Mouse (Mus musculus) urinary bladder, adult 18-20 months (tissue): Measurements from ENCODE around the gene Camsap2.

Experiments used
- DNase-seq, 2 experiments: peaks; one replicate each; pipeline ENCODE4 v3.0.0; 2022; ENCODE audit warnings: low spot score in 2 of 2, mixed read lengths in 2 of 2

Camsap2 gene

DNA sequence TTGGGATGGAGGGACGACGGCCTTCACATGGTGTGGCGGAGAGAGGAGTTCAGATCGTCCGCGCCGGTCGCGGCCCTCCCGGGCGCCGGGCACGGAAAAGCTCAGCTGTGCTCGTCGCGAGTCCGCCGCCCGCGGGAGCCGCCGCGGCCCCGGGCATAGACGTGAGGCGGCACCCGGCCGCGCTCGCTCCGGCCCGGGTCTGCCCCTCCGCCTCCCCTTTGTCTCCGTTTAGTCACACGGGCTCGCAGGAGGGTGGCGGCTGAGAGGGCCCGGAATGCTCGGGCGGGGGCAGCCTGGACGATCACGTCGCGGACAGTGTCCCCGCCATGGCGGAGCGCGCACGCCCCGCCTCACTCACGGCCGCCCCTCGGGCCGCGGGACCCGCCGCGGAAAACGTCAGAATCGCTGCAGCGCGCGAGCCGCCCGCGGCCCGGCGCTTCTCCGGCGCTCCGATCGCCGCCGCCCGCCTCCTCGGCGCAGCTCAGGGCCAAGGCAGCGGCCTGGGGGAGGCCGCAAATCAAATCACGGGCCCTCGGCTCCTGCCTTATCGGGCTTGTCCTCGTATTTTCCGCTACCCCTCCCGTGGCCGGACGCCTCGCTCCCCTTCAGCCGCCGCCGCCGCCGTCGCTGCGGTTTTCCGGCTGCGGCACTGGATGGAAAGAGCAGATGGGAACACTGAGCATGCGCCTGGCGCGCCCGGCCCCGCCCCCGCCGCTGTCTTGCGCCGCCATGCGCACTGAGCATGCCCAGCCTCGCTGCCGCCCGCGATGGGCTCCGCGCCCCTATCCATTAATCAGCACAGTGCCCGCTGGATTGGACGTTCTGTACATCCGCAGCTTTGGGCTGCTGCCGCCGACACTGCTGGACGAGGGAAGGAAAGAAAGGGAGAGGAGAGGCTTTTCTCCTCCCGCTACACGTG, at the start of gene Camsap2:
Camsap2 (minus strand) TSS at position 651 of the 919 bp plus-strand sequence.
- peak; percentile 92 to 95 for DNase-seq

DNA sequence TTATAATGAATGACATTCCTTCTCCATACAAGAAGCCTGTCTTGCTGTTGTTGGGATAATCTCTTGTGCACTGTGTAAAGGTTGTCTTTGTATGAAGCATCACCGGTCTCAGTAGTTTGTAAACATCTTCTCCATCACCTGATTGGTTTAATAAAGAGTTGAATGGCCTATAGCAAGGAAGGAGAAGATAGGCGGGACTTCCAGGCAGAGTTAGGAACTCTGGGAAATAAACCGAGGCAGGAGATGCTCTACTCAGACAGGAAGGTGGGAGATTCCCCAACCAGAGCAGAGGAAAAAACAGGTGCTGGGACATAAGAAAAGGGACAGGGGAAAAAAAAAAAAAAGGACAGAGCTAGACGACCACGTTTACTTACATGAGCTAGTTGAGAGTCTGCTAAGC, 49.2 kb upstream of the Camsap2 start:
- DNase-seq: no peak

DNA sequence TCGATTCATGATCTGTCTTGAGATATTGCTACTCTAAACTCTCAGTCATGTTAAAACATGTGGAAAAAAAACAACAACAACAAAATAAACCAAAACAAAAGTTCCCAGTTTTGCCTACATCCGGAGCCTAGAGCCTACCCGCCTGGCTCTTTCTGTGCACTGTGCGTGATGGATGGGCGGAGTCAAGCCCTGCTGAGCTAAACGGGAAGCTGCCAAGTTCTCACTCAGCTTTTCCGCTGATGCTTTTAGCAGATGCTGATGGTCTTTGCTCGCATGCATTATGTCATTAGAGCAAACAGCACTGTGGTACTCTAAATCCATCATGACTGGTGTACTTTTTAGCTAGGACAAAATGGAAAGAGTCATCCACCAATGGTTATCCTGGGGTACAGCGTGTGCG, 48.6 kb upstream of the Camsap2 start:
- no peak for DNase-seq

DNA sequence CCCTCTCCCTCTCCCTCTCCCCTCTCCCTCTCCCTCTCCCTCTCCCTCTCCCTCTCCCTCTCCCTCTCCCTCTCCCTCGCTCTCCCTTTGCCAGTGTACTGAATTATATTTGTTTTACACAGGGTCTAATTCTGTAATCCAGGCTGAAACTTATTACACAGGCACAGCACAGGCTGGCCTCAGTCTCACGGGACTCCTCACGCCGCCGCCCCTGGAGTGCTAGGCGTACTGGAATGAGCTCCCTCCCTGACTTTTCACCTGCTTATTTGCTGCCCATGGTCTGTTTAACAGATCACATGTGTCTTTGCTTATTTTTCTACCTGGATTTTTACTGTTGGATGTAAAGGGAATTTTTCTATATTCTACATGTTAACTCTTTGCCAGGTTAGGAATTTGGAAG, 41.0 kb upstream of the Camsap2 start:
- DNase-seq: no peak

DNA sequence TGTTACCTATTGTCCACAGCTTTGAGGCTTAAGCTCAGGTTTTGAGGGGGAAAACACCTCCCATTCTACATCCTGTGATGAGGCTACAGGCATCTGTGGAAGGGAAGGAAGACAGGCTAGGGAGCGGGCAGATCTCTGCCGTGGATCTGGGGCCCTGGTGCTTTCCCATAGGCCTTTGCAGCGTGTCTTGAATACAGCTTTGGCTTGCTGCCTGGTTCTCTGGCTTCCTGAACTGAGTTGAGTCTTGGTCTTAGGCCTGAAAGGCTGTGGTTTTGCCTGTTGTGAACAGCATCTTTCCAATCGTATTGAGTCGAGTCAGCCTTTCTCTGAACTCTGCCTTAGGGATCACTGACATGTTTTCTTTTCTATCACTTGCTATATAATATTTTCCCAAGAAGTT, 35.7 kb upstream of the Camsap2 start:
- DNase-seq: no peak

DNA sequence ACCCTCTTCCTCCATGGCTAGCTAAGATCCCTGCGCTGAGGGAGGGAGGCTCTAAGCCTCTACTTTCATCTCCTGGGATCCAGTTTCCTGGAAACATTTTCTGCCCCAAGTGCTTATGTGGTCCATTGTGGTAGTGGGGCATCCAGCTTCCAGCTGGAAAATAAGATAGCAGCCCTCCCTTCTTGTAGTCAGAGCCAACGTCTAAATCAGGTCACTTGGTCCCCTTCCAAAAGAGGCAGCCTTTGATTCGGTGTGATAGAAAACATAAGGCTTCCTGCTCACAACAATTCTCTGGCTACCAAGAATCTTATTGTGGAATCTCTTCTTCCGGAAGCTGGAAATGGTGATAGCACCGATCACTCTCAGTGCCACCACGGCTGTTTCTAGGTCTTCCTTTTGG, 35.3 kb upstream of the Camsap2 start:
- no peak for DNase-seq

DNA sequence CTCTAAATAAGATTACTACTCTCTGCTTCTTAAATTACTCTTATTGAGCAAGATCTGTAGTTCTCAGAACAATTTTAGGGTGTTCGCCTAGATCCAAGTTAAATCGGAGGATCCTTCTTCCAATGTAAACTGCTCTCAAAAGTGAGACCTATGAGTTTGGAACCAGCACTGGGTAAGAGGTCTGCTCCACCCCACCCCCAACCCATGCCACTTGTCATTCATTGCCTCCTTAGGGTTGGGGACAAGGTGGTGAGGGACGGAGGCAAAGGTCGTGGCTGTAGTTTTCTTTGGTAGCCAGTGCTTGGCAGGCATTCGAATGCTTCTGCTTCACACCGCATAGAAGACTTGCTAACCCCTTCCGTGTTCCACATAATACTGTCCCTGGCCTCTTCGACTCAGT, 34.7 kb upstream of the Camsap2 start:
- no peak for DNase-seq

DNA sequence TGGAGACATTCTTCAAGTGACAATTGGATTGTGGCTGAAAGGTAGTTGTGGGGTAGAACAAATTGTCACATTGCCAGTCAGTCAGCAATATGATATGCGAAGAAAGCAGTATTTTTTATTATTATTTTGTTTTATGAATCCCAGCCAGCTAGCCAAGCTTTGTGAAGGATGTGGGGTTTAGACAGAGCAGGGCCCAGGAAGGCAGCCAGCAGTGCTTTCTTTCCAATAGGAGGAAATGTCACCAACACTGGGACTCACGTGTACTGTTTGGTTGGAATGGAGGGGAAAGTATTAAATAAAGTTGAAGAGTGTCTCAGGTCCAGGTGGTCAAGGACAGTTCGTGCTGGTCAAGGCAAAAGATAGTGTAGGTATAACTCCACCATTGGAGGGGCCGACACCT, 34.3 kb upstream of the Camsap2 start:
- no peak for DNase-seq

DNA sequence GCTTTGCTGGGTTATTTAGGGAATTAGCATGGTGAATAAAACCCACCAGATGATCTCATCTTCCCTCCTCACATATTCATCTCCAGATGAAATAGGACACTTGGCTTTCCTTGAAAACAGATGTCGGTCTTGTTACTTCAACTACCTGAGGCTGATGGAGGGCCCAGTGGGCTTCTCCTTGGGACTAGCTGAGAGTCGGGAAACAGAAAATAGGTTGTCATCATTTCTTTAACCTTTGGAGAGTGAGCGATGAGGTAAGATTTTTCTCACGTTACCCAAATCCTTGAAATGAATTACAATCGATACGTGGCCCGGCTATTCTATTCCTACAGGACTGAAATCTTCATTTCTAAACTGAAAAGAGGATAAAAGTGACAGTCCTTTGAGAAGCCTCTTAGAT, 33.4 kb upstream of the Camsap2 start:
- DNase-seq: no peak

DNA sequence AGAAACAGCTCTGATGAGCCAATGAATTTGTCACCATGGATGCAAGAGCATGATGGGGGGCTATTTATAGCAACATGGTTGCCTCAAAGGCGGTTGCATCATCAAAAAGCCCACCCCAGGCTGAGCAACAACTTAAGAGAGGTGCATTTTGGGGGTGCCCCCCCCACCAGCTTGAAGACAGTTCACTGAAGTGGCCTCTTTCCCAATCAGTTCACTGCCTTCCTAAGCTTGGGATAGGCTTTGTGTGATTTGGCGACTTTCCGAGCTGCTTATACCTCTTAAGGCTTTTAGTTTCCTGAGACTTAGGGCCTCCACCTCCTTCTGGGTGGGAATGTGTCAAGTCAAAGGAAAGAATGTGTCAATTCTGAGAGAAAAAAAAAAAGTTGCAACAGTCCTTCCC, 20.1 kb upstream of the Camsap2 start:
- DNase-seq: no peak

DNA sequence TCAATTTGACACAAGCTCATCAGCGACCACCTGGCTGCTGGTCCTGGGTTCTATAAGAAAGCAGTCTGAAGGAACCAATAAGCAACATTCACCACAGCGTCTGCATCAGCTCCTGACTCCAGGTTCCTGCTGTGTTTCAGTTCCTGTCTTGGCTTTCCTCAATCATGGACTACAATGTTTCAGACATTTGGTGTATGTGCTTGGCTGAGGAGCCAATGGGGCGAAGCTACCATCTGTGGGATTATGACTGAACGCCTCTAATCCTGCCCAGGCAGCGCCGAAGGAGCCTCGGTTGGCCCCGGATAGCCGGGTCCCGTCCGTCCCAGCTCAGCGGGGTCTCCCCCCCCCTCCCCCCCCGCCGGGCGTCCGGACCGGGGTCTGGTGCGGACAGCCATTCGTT, 18.8 kb upstream of the Camsap2 start:
- peak; percentile 37 for DNase-seq

DNA sequence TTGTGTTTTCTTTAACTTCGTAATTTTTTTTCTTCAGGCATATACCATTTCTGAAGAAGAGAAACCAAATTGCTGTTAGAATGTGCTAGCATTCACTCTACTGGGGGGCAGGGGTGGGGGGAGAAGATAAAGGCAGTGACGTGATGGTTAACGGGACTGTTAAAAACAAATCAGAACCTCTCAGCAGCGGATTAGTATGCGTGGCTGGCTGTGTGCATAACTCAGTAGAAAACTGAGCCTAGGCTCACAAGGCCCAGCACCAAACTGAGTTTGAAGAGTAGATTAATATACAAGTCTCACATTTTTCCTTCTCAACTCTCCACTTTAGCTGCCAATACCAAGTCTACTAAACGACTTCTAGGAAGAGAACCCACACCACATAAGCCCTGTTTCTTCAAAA, 17.1 kb upstream of the Camsap2 start:
- DNase-seq: no peak

DNA sequence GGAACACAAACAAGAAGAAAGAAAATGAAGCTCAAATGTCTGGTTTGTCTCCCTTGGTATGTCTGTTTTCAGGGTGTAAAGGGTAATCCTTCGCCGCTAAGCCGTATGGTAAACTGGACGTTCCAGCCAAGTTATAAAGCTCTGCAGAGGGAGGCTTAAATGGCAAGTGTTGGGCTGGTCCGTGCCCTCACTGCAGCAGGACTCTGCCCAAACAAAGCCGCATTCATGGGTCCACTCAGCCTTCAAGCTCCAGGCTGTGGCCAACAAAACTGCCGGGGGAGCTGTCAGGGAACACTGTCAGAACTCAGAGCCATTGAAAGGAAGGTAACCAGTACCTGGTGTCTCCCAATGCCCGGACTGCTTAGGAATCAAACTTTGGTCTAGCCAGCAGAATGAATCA, 16.7 kb upstream of the Camsap2 start:
- no peak for DNase-seq

DNA sequence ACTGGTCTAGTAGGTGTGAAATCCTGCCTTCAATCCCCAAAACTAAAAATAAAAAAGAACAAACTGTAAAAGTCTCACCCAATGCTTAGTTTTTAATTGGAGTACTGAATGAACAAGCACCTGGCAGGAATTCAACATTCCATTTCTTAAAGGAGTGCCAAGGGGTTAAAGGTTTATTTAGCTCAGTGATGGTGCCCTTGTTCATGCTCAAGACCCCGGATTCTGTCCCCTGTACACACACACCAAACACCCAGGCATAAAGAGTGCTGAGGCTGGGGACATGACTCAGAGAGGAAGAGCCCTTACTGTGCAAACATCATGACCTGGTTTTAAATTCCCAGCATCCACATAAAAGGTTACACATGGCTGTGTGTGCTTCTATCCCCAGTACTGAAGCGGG, 15.5 kb upstream of the Camsap2 start:
- DNase-seq: no peak

DNA sequence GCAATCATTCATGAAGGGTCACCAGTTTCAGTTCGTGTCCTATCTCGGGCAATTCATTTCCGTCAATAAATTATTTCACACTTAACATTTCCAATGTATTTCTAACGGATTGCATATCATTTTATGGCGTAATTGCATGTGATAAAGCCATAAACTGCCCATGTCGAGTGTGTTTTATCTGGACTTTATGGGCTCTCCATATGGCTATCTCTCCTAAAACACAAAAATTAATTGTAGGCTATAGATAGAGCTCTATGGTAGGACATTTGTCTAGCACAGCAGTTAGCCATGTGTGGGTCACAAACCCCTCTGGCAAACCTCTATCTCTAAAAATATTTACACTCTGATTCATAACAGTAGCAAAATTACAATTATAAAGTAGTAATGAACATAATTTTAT, 15.0 kb upstream of the Camsap2 start:
- DNase-seq: no peak

DNA sequence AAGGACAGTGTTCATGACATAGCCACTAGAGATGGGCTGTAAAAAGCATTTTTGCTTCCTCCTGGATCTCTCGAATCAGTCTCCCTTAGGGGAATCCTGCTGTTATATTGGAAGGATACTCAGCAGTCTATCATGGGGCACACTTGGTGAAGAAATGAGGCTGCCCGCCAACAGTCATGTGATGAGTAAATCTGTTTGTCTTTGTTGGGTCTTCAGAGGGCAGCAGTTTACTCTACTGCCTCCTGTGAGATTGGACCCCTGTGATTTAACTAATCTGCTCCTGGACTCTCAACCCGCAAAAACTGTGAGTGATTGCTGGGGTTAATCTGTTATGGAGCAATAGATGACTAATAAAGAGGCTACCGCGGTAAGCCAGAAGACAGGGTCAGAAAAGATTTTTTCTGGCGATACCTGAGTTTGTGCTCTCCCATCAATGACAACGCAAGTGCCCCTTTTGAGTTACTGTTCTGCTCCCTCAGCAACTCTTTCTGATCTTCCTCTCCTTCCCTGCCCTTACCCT, 13.0 kb upstream of the Camsap2 start:
- DNase-seq: no peak

DNA sequence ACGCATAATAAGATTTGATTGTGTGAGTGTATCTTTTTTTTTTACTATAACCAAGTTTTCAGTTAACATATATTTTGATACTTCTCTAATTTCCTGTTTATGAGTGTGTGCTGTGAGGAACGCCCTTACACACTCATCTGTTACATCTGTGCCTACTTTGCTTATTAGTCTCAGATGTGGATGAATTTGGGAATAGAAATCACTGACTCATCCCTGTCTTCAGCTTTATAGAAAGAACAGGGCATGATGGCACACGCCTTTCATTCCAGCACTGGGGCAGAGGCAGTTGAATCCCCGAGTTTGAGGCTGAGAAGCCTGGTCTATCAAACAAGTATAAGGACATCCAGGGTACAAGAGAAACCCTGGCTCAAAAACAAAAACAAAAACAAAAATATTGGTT, 9.7 kb upstream of the Camsap2 start:
- no peak for DNase-seq

DNA sequence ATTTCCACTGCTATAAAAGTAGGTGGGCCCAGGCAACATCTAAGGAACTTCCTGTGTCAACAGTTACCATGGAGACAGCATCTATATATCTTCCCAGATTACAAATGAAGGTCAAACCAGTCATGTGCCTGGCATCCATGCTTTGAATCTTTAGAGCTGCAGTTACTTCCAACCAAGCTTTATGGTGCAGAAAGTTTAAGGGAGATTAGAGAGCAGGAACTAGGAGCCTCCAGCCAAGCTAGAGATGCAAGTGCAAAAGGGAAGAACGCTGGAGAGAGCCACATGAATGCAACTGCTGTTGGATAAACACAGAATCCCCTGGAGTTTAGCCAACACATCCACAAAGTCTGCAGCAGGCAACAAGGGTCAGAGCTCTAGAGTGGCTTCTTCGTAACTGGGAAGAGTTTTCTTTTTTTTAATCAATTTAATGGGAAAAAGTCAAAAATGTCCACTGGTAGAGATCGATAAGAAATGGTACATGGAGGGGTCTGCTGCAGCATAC, 4.8 kb upstream of the Camsap2 start:
- DNase-seq: no peak

DNA sequence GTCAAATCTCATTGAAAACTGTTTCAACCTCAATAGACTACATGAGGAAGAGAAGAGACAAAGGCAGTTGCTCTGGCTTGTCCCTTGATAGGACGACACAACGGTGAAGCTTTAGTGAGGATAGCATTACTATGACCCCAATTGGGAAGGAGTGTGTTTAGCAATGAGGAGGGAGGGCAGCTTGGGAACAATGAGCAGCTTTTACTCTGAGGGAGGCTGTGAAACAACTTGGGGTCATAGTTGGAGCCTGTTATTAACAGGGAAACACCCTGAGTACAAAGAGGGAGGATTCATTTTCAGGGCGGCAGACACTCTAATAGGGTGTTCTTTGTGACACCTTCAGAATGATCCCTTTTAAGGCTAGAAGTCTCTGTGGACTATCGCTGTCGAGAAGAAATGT, 2.2 kb upstream of the Camsap2 start:
- DNase-seq: no peak

DNA sequence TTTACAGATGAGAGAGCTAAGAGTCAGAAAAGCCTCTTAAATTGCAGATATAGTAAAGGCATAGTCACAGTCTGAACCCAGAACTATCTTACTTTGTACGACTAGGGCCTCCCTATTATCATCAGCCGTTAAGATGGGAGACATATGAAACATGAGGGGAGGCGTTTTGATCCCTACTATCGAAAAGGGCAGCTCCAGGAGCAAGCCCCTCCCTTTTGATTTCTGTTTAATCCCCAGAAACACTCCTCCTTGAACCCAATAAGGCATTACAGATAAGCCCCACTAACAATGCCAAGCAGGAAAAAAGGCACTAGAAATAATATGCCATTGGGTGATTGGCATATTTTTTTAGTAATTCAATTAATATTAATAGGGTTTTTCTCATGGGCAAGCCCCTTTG, 1.2 kb upstream of the Camsap2 start:
- no peak for DNase-seq

DNA sequence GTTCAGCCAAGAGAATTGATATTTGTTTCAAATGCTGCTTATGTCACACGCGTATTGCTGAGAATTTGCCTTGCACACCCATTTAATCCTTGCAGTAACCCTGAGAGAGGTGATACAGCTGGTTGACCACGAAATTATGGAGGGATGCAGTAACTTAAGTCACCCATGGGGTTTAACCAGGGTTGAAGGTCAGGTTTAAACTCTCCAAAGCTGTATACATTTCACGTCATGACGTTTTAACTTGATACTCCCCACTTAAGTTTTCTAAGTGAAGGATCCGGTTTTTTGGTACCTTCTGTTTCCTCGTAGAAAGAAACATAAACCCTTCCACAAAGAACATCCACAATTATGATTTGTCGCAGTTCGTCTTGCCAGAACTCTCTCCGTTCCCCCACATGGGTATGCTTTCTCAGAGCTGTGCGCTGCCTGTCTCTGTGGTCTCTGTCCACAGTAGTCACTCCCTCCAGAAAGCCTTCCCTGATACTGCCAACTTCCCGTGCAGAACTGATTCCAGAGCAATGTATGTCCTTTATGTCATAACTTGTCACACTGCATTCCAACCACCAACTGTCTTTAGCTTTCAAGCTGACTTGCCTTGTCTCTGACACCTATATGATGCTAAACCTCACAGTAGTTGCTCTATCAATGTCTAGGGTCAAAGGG, 600 bp upstream of the Camsap2 start:
- no peak for DNase-seq

DNA sequence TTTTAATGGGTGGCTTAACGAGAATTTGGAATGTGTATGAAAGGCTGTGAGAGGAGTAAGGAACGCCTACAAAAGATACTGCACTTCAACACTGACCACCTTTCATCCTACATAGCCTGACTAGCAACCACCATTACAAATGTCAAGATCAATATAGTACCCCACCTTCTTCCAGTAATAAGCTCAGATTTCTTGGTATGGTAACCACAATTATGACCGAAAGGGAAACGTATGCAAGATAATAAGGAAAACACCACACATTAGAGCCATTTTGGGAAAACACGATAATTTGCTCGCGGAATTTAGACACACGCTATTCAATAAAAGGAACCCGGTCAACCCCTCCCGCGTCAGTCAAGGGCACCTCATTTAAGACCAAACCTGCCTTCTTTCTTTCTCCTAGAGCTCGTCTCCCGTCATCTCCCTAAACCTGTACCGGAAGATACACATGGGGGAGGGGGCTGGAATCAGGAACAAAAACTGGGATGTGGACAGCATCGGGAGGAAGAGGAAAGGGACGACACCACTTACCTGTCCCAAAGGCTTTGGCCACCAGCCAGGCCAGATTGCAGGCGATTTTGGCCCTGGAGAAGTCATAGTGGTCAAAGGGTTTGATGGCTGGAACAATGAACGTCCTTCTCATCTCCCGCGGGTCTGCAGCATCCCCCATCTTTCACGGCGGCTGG, 993 bp downstream of the Camsap2 start:
- no peak for DNase-seq
